Mouse (Mus musculus): ENCODE results near the gene Cdkn2aipnl. TPM values are rescaled to one million over a fixed set of nuclear protein-coding genes. Genes with fewer than 3 reads are reported as not detected.

Cdkn2aipnl gene
- polyA plus RNA-seq, 1 experiment from 2014 or later, result 128 TPM

DNA sequence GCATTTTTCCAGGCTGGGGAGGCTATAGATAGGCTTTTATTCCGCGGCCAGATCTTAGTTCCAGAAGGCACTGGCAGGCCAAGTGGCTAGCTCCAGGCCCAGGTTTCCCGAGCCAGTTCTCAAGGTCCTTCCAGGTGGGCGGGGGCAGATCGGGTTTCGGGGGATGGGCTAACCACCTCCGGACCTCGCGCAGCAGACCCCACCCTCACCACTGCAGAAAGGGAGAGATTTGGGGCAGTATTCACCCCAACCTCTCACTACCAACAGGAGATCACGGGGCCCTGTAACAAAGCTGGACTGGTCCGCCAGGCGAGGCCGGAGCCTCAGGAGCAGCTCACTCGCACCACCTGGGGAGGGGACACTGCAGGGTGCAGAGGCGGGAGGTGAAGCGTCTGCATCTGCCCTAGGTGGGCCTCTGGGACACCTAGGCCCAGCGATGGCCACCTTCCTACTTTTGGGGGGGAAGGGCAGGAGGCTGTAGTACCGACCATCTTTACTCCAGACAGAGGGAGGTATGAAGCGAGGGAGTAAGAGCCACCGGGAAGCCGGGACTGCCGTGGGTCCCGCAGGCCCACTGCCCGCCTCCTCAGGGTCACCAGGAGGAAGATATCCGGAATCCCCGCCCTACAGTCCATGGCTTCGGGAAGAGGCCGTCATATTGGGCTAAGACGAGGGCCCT is 32.3 kb downstream of the Cdkn2aipnl start:
- H3K27ac ChIP-seq (replicated peaks), result peak overlapping the region; percentile 99
- H3K27me3 ChIP-seq (replicated peaks; ENCODE audit: low read depth, poor library complexity, severe bottlenecking), result no peaks in the 10 kb centered on the region
- H3K9me3 ChIP-seq, result no peaks in the 10 kb centered on the region
- peak overlapping the region; percentile 97 for H3K4me3 ChIP-seq
- peak; percentile 84 for DNase-seq (ENCODE audit: low spot score)
- peaks cover 31% of the 10 kb centered on the region for H3K36me3 ChIP-seq (replicated peaks)
- under 1% methylated on average over 29 of the region's 29 CpGs for WGBS
- H3K4me1 ChIP-seq, result peaks cover 30% of the 10 kb centered on the region

DNA sequence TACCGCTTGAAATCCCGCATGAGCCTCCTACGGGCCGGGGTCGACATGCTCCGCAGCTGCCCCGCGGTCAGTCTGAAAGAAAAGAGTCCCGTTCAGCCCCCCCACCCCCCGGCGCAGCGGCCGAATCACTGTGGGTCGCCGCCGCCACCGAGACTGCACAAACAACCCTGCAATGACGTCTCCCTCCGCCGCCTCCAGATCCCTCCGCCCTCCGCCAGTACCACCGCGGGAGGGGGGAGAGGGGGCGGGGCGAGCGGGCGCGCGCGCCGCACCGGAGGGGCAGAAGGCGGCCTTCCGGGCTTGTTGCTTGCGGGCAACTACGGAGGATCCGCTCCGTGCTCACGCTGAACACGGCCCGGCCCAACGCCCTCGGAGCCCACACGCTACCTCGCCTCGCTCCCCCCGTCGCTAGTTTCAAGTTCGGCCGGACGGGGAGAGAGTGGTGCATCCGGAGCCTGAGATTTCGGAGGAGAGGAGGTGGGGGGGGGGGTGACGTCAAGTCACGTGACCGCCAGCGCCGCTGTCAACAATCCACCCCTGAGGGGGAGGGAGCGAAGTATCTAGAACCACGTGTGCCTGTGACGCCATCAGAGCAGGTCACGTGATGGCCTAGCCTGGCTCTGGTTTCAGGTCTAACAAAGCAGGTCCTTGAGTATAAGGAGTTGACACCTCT is 33.0 kb downstream of the Cdkn2aipnl start, which contains the start of gene Ube2b:
Gene Ube2b, minus strand, starts transcription at position 473 of the 673 bp plus-strand sequence.
- H3K36me3 ChIP-seq (replicated peaks), result peaks cover 24% of the 10 kb centered on the region
- peak within 1 kb of the TSS; percentile 99 for H3K27ac ChIP-seq (replicated peaks)
- under 1% methylated on average over 63 of the region's 63 CpGs for WGBS
- H3K9me3 ChIP-seq, result no peaks in the 10 kb centered on the region
- peak; percentile 98 for DNase-seq (ENCODE audit: low spot score)
- H3K4me1 ChIP-seq, result peaks cover 37% of the 10 kb centered on the region
- peak within 1 kb of the TSS; percentile 97 for H3K4me3 ChIP-seq
- no peaks in the 10 kb centered on the region for H3K27me3 ChIP-seq (replicated peaks; ENCODE audit: low read depth, poor library complexity, severe bottlenecking)

DNA sequence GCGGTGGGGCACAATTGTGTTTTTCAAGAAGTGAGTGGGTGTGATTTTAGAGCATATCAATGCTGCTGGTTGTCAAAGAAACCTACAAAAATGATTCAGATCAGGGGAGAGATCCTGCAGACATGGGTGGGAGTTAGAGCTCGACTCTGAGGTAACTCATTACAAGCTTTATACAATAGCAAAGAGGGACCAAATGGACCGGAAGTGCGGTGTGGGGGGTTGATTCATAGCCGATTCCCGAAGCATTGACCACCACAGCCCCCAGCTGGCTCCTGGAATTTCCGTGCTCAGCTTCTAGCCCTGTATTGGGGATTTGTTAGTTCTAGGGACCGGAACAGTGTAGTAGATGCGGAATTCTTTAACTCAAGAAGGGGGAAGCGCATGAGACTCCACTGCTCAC is 33.9 kb downstream of the Cdkn2aipnl start:
- Histone ChIP-seq H3K4me3 (peak overlapping the region; percentile 97), H3K4me1 (peaks cover 45% of the 10 kb centered on the region), H3K27ac (replicated peaks) (peak overlapping the region; percentile 99)

DNA sequence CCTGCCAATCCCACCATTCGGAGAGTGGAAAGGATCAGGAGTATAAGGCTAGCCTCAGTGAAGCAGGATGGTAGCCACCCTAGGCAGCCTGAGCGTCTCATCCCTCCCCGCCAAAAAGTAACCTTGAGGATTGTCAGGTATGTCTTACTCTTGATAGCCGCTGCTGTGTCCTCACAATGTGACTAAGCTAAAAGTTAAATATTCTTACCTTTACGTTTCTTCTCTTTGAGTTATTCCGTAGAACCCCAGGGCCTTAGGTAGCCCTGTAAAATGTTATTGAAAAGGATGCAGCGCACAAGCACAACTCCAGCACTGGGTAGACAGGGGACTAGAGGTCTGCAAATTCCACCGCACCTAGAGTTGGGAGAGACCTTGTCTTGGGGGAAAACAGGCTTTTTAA is 34.4 kb downstream of the Cdkn2aipnl start:
- Histone ChIP-seq H3K27ac (replicated peaks) (0 out of 2 replicates have a peak overlapping the region, but pooled peaks have one; percentile 99), H3K4me1 (peaks cover 45% of the 10 kb centered on the region), H3K27me3 (replicated peaks; ENCODE audit: low read depth, poor library complexity, severe bottlenecking) (no peaks in the 10 kb centered on the region), H3K9me3 (no peaks in the 10 kb centered on the region), H3K4me3 (peak overlapping the region; percentile 97; the same call in 1 of the 2 replicates), H3K36me3 (replicated peaks) (peaks cover 10% of the 10 kb centered on the region)
- no peak for DNase-seq (ENCODE audit: low spot score)
- 94% methylated on average over 8 of the region's 8 CpGs for WGBS

More for the DNA sequence above, 33.9 kb downstream of the Cdkn2aipnl start:
- Histone ChIP-seq H3K27me3 (replicated peaks; ENCODE audit: low read depth, poor library complexity, severe bottlenecking) (no peaks in the 10 kb centered on the region), H3K36me3 (replicated peaks) (peaks cover 15% of the 10 kb centered on the region), H3K9me3 (no peaks in the 10 kb centered on the region)
- DNase-seq (ENCODE audit: low spot score), result no peak
- WGBS, result 76% methylated on average over 10 of the region's 10 CpGs

DNA sequence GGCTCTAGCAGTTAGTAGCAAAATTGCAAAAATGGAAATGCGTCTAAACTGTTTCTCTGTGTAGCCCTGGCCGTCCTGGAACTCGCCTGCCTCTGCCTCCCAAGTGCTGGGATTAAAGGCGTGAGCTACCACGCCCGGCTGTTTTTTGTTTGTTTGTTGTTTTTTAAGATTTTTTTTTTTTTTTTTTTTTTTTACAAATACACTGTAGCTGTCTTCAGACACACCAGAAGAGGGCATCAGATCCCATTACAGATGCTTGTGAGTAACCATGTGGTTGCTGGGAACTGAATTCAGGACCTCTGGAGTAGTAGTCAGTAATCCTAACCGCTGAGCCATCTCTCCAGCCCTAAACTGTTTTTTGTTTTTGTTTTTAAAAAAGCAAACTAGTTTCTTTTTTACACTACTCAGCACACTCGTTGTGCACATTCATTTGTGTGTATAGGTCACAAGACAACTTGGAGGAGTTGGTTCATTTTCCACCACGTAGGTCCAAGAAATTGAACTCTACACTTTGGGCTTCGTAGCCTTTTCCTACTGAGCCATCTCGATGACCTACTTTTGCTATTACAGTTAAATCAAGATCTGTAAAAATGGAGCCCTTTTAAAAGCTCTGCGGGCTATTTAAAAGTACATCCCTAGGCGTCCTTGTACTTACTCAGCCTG is 35.5 kb downstream of the Cdkn2aipnl start:
- Histone ChIP-seq H3K9me3 (no peaks in the 10 kb centered on the region), H3K36me3 (replicated peaks) (no peaks in the 10 kb centered on the region), H3K4me3 (peak overlapping the region; percentile 86), H3K27ac (replicated peaks) (peak overlapping the region; percentile 95), H3K4me1 (peaks cover 39% of the 10 kb centered on the region), H3K27me3 (replicated peaks; ENCODE audit: low read depth, poor library complexity, severe bottlenecking) (no peaks in the 10 kb centered on the region)
- DNase-seq (ENCODE audit: low spot score), result no peak
- 78% methylated on average over 13 of the region's 13 CpGs for WGBS

DNA sequence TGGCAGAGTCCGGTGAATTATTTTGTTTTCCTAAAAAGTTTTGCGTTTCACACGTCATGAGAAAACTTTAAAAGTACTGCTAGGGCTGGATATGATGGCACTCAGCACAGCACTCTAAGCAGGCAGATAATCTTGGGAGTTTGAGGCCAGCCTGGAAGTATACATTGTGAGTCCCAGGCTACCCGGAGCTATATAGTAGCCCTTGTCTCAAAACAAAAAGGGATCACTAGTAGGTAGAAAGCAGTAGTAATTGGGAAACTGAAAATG is 36.0 kb downstream of the Cdkn2aipnl start:
- WGBS, result 20% methylated on average over 4 of the region's 4 CpGs
- Histone ChIP-seq H3K4me1 (peaks cover 37% of the 10 kb centered on the region), H3K4me3 (peak overlapping the region; percentile 86), H3K27me3 (replicated peaks; ENCODE audit: low read depth, poor library complexity, severe bottlenecking) (no peaks in the 10 kb centered on the region), H3K27ac (replicated peaks) (peak overlapping the region; percentile 95), H3K36me3 (replicated peaks) (no peaks in the 10 kb centered on the region), H3K9me3 (no peaks in the 10 kb centered on the region)
- no peak for DNase-seq (ENCODE audit: low spot score)

DNA sequence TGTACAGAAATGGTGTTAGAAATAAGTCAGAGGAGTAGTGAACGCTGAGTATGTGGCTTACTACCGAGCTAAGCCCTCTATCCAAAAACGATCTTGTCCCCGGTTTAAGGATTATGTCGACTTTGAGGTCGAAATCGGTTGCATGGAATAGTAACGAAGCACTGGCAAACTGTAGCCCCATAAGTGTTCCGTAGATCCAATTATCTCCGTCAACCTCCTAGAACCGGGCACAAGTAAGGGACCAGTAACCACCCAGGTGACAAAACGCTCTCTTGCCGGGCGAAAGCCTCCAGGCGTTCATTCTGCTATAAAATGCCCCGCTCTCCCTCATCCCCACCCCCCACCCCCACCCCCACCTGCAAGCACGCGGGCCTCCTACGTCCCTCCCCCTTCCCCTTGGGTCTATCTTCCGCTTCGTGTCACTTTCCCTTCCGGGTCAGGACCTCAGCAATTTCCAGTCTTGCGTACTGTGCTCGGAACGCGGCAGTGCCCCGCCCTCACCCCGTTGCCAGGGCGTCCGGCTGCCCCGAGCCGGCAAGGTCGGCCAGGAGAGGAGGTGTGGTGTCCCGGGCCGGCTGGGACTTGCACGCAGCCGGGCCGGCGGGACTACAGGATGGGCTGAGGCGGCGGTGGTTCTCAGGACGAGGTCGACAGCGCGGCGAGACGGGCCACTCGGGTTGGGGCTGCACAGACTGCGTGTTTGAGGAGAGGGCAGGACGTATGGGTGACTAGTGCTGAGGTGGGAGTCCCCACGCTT is 36.5 kb downstream of the Cdkn2aipnl start, which contains the start of gene Cdkl3:
Gene Cdkl3, plus strand, starts transcription at position 450 of the 757 bp plus-strand sequence.
- Histone ChIP-seq H3K4me1 (peaks cover 32% of the 10 kb centered on the region), H3K9me3 (no peaks in the 10 kb centered on the region), H3K27me3 (replicated peaks; ENCODE audit: low read depth, poor library complexity, severe bottlenecking) (no peaks in the 10 kb centered on the region), H3K36me3 (replicated peaks) (no peaks in the 10 kb centered on the region), H3K4me3 (peak within 1 kb of the TSS; percentile 86), H3K27ac (replicated peaks) (peak within 1 kb of the TSS; percentile 95)
- DNase-seq (ENCODE audit: low spot score), result peak; percentile 96
- WGBS, result under 1% methylated on average over 51 of the region's 51 CpGs

DNA sequence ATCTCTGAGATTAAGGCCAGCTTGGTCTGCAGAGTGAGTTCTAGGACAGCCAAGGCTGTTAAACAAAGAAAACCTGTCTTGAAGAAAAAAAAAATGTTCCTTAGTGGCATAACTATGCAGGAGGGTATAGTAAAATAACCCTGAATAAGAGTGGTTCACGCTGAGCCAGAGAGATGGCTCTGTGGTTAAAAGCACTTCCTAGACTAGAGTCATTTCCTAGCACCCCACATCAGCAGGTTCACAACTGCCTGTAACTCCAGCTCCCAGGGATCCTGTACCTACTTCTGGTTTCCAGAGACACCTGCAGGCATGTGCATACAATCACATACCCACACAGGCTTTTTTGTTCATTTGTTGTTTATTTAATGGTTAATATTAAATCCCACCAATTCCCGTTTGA is 38.1 kb downstream of the Cdkn2aipnl start:
- WGBS, result 76% methylated on average over 2 of the region's 2 CpGs
- Histone ChIP-seq H3K4me3 (peak overlapping the region; percentile 86), H3K9me3 (no peaks in the 10 kb centered on the region), H3K27me3 (replicated peaks; ENCODE audit: low read depth, poor library complexity, severe bottlenecking) (no peaks in the 10 kb centered on the region), H3K36me3 (replicated peaks) (no peaks in the 10 kb centered on the region; the same call in 1 of the 2 replicates), H3K27ac (replicated peaks) (no peak overlapping the region), H3K4me1 (peaks cover 29% of the 10 kb centered on the region)
- no peak for DNase-seq (ENCODE audit: low spot score)

DNA sequence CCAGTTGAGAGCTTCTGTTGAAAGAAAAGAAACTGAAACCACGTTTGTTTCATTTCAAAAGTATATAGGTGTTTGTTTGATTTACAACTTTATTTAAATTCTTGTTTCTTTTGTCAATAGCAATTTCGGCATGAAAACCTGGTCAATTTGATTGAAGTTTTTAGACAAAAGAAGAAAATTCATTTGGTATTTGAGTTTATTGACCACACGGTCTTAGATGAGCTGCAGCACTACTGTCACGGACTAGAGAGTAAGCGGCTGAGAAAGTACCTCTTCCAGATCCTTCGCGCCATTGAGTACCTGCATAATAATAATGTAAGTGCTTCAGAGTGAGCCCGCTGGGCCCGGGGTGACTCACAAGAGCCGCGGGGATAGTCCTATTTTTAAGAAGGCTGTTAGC is 43.5 kb downstream of the Cdkn2aipnl start:
- Histone ChIP-seq H3K27me3 (replicated peaks; ENCODE audit: low read depth, poor library complexity, severe bottlenecking) (no peaks in the 10 kb centered on the region), H3K9me3 (no peaks in the 10 kb centered on the region), H3K27ac (replicated peaks) (no peak overlapping the region), H3K4me1 (peaks cover 4% of the 10 kb centered on the region; the same call in 1 of the 2 replicates), H3K36me3 (replicated peaks) (peaks cover 3% of the 10 kb centered on the region; the same call in 1 of the 2 replicates), H3K4me3 (no peak overlapping the region)
- 92% methylated on average over 11 of the region's 11 CpGs for WGBS
- no peak for DNase-seq (ENCODE audit: low spot score)

DNA sequence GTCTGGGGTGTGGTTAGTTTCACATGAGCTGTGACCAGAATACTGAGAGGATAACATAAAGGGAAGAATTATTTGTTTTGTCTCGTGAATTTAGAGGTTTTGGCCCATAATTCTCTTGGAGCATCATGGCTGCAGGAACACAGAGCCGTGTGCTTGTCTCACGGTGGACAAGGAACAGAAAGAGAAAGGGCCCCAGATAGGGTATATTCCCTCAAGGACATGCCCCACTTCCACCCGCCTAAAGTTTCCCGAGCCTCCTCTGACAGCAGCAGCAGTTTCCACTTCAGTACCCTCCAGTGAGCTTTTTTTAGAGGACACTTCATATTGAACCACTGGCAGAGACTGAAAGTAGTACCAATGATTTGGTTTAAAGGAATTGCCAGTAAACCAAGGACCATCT is 44.1 kb downstream of the Cdkn2aipnl start:
- no peaks in the 10 kb centered on the region for H3K4me1 ChIP-seq
- H3K36me3 ChIP-seq (replicated peaks), result peaks cover 3% of the 10 kb centered on the region; the same call in 1 of the 2 replicates
- H3K27me3 ChIP-seq (replicated peaks; ENCODE audit: low read depth, poor library complexity, severe bottlenecking), result no peaks in the 10 kb centered on the region
- H3K4me3 ChIP-seq, result no peak overlapping the region
- 84% methylated on average over 5 of the region's 5 CpGs for WGBS
- H3K9me3 ChIP-seq, result no peaks in the 10 kb centered on the region
- no peak for DNase-seq (ENCODE audit: low spot score)
- H3K27ac ChIP-seq (replicated peaks), result no peak overlapping the region

DNA sequence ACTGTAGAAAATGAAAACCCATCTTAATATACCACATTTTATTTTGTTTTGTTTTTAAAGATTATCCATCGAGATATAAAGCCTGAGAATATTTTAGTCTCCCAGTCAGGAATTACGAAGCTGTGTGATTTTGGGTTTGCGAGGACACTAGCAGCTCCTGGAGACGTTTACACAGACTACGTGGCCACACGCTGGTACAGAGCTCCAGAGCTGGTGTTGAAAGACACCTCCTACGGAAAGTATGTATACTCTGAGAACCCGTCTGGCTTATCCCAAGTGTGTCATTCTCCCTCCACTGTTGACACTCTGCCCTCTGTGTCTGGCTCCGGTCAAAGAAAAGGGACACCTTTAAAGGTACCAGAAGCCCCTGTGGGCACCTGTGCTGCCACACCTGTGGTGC is 50.8 kb downstream of the Cdkn2aipnl start:
- WGBS, result 87% methylated on average over 9 of the region's 9 CpGs
- H3K4me3 ChIP-seq, result no peak overlapping the region
- no peaks in the 10 kb centered on the region for H3K9me3 ChIP-seq
- no peaks in the 10 kb centered on the region for H3K4me1 ChIP-seq
- no peak for DNase-seq (ENCODE audit: low spot score)
- H3K27ac ChIP-seq (replicated peaks), result no peak overlapping the region
- no peaks in the 10 kb centered on the region for H3K27me3 ChIP-seq (replicated peaks; ENCODE audit: low read depth, poor library complexity, severe bottlenecking)
- H3K36me3 ChIP-seq (replicated peaks), result peaks cover 4% of the 10 kb centered on the region; the same call in 1 of the 2 replicates
